Mouse (Mus musculus): ENCODE measurements around the gene Rab4a.

Rab4a gene

GRCm38 (mm10) chr8:123813173-123813891 lies 7.5 kb downstream of the Rab4a start:
- DNase-seq (ENCODE audit: low spot score) = no peak

GRCm38 (mm10) chr8:123813892-123814266 lies 8.1 kb downstream of the Rab4a start:
- DNase-seq (ENCODE audit: low spot score) = no peak

- no peak for DNase-seq (ENCODE audit: low spot score)
These were observed 9.5 kb downstream of the Rab4a start for GRCm38 (mm10) chr8:123815325-123815724.

- DNase-seq (ENCODE audit: low spot score) = no peak
These were observed 11.2 kb downstream of the Rab4a start for GRCm38 (mm10) chr8:123816939-123817338.

GRCm38 (mm10) chr8:123817747-123818146 lies 12.0 kb downstream of the Rab4a start:
- no peak for DNase-seq (ENCODE audit: low spot score)

- no peak for DNase-seq (ENCODE audit: low spot score)
These were observed 14.2 kb downstream of the Rab4a start for GRCm38 (mm10) chr8:123819683-123820610.

- no peak for DNase-seq (ENCODE audit: low spot score)
These were observed 15.0 kb downstream of the Rab4a start for GRCm38 (mm10) chr8:123820780-123821179.

GRCm38 (mm10) chr8:123823111-123823510 lies 17.3 kb downstream of the Rab4a start:
- DNase-seq (ENCODE audit: low spot score) = no peak

GRCm38 (mm10) chr8:123823532-123824123 lies 17.8 kb downstream of the Rab4a start:
- DNase-seq (ENCODE audit: low spot score) = no peak

- DNase-seq (ENCODE audit: low spot score) = peak; percentile 24
These were observed 20.2 kb downstream of the Rab4a start for GRCm38 (mm10) chr8:123826001-123826400.

GRCm38 (mm10) chr8:123826758-123827157 lies 21.0 kb downstream of the Rab4a start:
- DNase-seq (ENCODE audit: low spot score) = no peak

GRCm38 (mm10) chr8:123827523-123827922 lies 21.7 kb downstream of the Rab4a start:
- DNase-seq (ENCODE audit: low spot score) = no peak

GRCm38 (mm10) chr8:123832757-123833156 lies 27.0 kb downstream of the Rab4a start:
- DNase-seq (ENCODE audit: low spot score) = peak; percentile 60

- peak; percentile 57 for DNase-seq (ENCODE audit: low spot score)
These were observed 29.7 kb downstream of the Rab4a start for GRCm38 (mm10) chr8:123835451-123835850.

GRCm38 (mm10) chr8:123836354-123836753 lies 30.6 kb downstream of the Rab4a start:
- DNase-seq (ENCODE audit: low spot score) = no peak

- no peak for DNase-seq (ENCODE audit: low spot score)
These were observed 32.7 kb downstream of the Rab4a start for GRCm38 (mm10) chr8:123838496-123838895.

- no peak for DNase-seq (ENCODE audit: low spot score)
These were observed 35.0 kb downstream of the Rab4a start for GRCm38 (mm10) chr8:123840578-123841345.

GRCm38 (mm10) chr8:123842086-123842485 lies 36.3 kb downstream of the Rab4a start:
- no peak for DNase-seq (ENCODE audit: low spot score)

GRCm38 (mm10) chr8:123844341-123844740 lies 38.6 kb downstream of the Rab4a start:
- DNase-seq (ENCODE audit: low spot score) = no peak

GRCm38 (mm10) chr8:123845114-123845513 lies 39.3 kb downstream of the Rab4a start:
- no peak for DNase-seq (ENCODE audit: low spot score)

- DNase-seq (ENCODE audit: low spot score) = no peak
These were observed 40.2 kb downstream of the Rab4a start for GRCm38 (mm10) chr8:123845991-123846390.

GRCm38 (mm10) chr8:123846509-123846908 lies 40.7 kb downstream of the Rab4a start:
- no peak for DNase-seq (ENCODE audit: low spot score)

Measured in adipocyte (in vitro differentiated cells).